Mouse (Mus musculus): ENCODE measurements around the gene Rhoh.

DNA sequence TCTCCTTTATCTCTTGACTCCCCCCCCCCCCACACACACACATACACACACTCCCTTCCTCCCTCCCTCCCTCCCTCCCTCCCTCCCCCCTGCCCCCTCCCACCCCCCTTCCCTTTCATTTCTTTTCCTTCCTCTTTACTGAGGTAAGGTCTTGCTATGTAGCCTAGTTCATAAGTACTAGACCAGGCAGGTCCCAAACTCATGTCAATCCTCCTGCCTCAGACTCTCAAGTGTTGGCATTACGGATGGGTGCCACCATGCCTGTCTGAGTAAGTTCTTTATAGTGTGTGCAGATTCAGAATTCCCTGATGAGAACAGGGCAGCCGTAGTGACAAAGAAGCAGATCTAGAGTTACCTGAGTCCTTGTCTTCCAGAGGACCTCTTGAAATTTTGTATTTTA, 20.2 kb downstream of the Rhoh start:
- TF ChIP-seq CTCF (conservative IDR thresholded peaks at IDR 0.05; ENCODE audit: insufficient read depth, insufficient read length, low read depth, low read length) (no peak), POLR2A (IDR thresholded peaks at IDR 0.05; ENCODE audit: low read depth, low read length) (no peak)
